Mouse (Mus musculus): ENCODE results near the gene D630039A03Rik. TPM values are rescaled to one million over a fixed set of nuclear protein-coding genes. Genes with fewer than 3 reads are reported as not detected.

The D630039A03Rik gene
- polyA plus RNA-seq, 1 experiment from 2014 or later = not detected

GRCm38 (mm10) chr4:57886888-57887230 is 29.2 kb downstream of the D630039A03Rik start:
- 92% methylated on average over 3 of the region's 3 CpGs for WGBS (ENCODE audit: missing documents)

GRCm38 (mm10) chr4:57886066-57886887 is 29.8 kb downstream of the D630039A03Rik start:
- Histone ChIP-seq H3K36me3 (ENCODE audit: inconsistent target) (no peaks in the 10 kb centered on the region), H3K27ac (no peak overlapping the region), H3K4me3 (ENCODE audit: inconsistent target) (no peak overlapping the region), H3K79me2 (ENCODE audit: inconsistent target) (no peaks in the 10 kb centered on the region)
- WGBS (ENCODE audit: missing documents) = 15% methylated on average over 11 of the region's 11 CpGs

More at GRCm38 (mm10) chr4:57886888-57887230, 29.2 kb downstream of the D630039A03Rik start:
- Histone ChIP-seq H3K79me2 (ENCODE audit: inconsistent target) (no peaks in the 10 kb centered on the region), H3K4me3 (ENCODE audit: inconsistent target) (no peak overlapping the region), H3K27ac (no peak overlapping the region), H3K36me3 (ENCODE audit: inconsistent target) (no peaks in the 10 kb centered on the region)

GRCm38 (mm10) chr4:57885186-57885585 is 30.9 kb downstream of the D630039A03Rik start:
- H3K4me3 ChIP-seq (ENCODE audit: inconsistent target) = no peak overlapping the region
- no peaks in the 10 kb centered on the region for H3K79me2 ChIP-seq (ENCODE audit: inconsistent target)
- WGBS (ENCODE audit: missing documents) = 59% methylated on average over 2 of the region's 2 CpGs
- no peak overlapping the region for H3K27ac ChIP-seq
- no peaks in the 10 kb centered on the region for H3K36me3 ChIP-seq (ENCODE audit: inconsistent target)

- H3K79me2 ChIP-seq (ENCODE audit: inconsistent target) = no peaks in the 10 kb centered on the region
- H3K4me3 ChIP-seq (ENCODE audit: inconsistent target) = no peak overlapping the region
- 42% methylated on average over 3 of the region's 3 CpGs for WGBS (ENCODE audit: missing documents)
- H3K27ac ChIP-seq = no peak overlapping the region
- H3K36me3 ChIP-seq (ENCODE audit: inconsistent target) = no peaks in the 10 kb centered on the region
Observed at GRCm38 (mm10) chr4:57884511-57884910, 31.6 kb downstream of the D630039A03Rik start.

- no peaks in the 10 kb centered on the region for H3K36me3 ChIP-seq (ENCODE audit: inconsistent target)
- no peak overlapping the region for H3K27ac ChIP-seq
- WGBS (ENCODE audit: missing documents) = 14% methylated on average over 7 of the region's 7 CpGs
- H3K79me2 ChIP-seq (ENCODE audit: inconsistent target) = no peaks in the 10 kb centered on the region
- H3K4me3 ChIP-seq (ENCODE audit: inconsistent target) = no peak overlapping the region
Observed at GRCm38 (mm10) chr4:57883520-57884421, 32.3 kb downstream of the D630039A03Rik start.

GRCm38 (mm10) chr4:57879804-57880357 is 36.2 kb downstream of the D630039A03Rik start:
- Histone ChIP-seq H3K79me2 (ENCODE audit: inconsistent target) (no peaks in the 10 kb centered on the region), H3K4me3 (ENCODE audit: inconsistent target) (no peak overlapping the region), H3K36me3 (ENCODE audit: inconsistent target) (no peaks in the 10 kb centered on the region), H3K27ac (no peak overlapping the region)
- WGBS (ENCODE audit: missing documents) = 14% methylated on average over 6 of the region's 6 CpGs

- no peak overlapping the region for H3K4me3 ChIP-seq (ENCODE audit: inconsistent target)
- no peak overlapping the region for H3K27ac ChIP-seq
- no peaks in the 10 kb centered on the region for H3K36me3 ChIP-seq (ENCODE audit: inconsistent target)
- H3K79me2 ChIP-seq (ENCODE audit: inconsistent target) = no peaks in the 10 kb centered on the region
- 100% methylated on average over 5 of the region's 5 CpGs for WGBS (ENCODE audit: missing documents)
Observed at GRCm38 (mm10) chr4:57879137-57879536, 37.0 kb downstream of the D630039A03Rik start.

GRCm38 (mm10) chr4:57867454-57867853 is 48.6 kb downstream of the D630039A03Rik start:
- Histone ChIP-seq H3K36me3 (ENCODE audit: inconsistent target) (no peaks in the 10 kb centered on the region), H3K4me3 (ENCODE audit: inconsistent target) (no peak overlapping the region), H3K79me2 (ENCODE audit: inconsistent target) (no peaks in the 10 kb centered on the region), H3K27ac (no peak overlapping the region)
- 8% methylated on average over 7 of the region's 10 CpGs for WGBS (ENCODE audit: missing documents)

GRCm38 (mm10) chr4:57866990-57867389 is 49.1 kb downstream of the D630039A03Rik start:
- 70% methylated on average over 9 of the region's 9 CpGs for WGBS (ENCODE audit: missing documents)
- Histone ChIP-seq H3K36me3 (ENCODE audit: inconsistent target) (no peaks in the 10 kb centered on the region), H3K27ac (no peak overlapping the region), H3K79me2 (ENCODE audit: inconsistent target) (no peaks in the 10 kb centered on the region), H3K4me3 (ENCODE audit: inconsistent target) (no peak overlapping the region)

GRCm38 (mm10) chr4:57866088-57866487 is 50.0 kb downstream of the D630039A03Rik start:
- Histone ChIP-seq H3K4me3 (ENCODE audit: inconsistent target) (no peak overlapping the region), H3K36me3 (ENCODE audit: inconsistent target) (no peaks in the 10 kb centered on the region), H3K79me2 (ENCODE audit: inconsistent target) (no peaks in the 10 kb centered on the region), H3K27ac (no peak overlapping the region)
- 0% methylated on average over 2 of the region's 2 CpGs for WGBS (ENCODE audit: missing documents)

GRCm38 (mm10) chr4:57862269-57862986 is 53.7 kb downstream of the D630039A03Rik start:
- H3K36me3 ChIP-seq (ENCODE audit: inconsistent target) = no peaks in the 10 kb centered on the region
- H3K79me2 ChIP-seq (ENCODE audit: inconsistent target) = no peaks in the 10 kb centered on the region
- no peak overlapping the region for H3K4me3 ChIP-seq (ENCODE audit: inconsistent target)
- no peak overlapping the region for H3K27ac ChIP-seq
- whole genome bisulfite sequencing (ENCODE audit: missing documents) = 48% methylated on average over 9 of the region's 9 CpGs

GRCm38 (mm10) chr4:57861856-57862255 is 54.2 kb downstream of the D630039A03Rik start:
- 9% methylated on average over 8 of the region's 8 CpGs for WGBS (ENCODE audit: missing documents)

GRCm38 (mm10) chr4:57861166-57861565 is 54.9 kb downstream of the D630039A03Rik start:
- WGBS (ENCODE audit: missing documents) = 65% methylated on average over 6 of the region's 6 CpGs
- Histone ChIP-seq H3K36me3 (ENCODE audit: inconsistent target) (no peaks in the 10 kb centered on the region), H3K27ac (no peak overlapping the region), H3K4me3 (ENCODE audit: inconsistent target) (no peak overlapping the region), H3K79me2 (ENCODE audit: inconsistent target) (no peaks in the 10 kb centered on the region)

More at GRCm38 (mm10) chr4:57861856-57862255, 54.2 kb downstream of the D630039A03Rik start:
- Histone ChIP-seq H3K79me2 (ENCODE audit: inconsistent target) (no peaks in the 10 kb centered on the region), H3K4me3 (ENCODE audit: inconsistent target) (no peak overlapping the region), H3K36me3 (ENCODE audit: inconsistent target) (no peaks in the 10 kb centered on the region), H3K27ac (no peak overlapping the region)

- H3K4me3 ChIP-seq (ENCODE audit: inconsistent target) = no peak overlapping the region
- no peak overlapping the region for H3K27ac ChIP-seq
- H3K36me3 ChIP-seq (ENCODE audit: inconsistent target) = no peaks in the 10 kb centered on the region
- WGBS (ENCODE audit: missing documents) = 37% methylated on average over 6 of the region's 6 CpGs
- H3K79me2 ChIP-seq (ENCODE audit: inconsistent target) = no peaks in the 10 kb centered on the region
Observed at GRCm38 (mm10) chr4:57860204-57860611, 55.9 kb downstream of the D630039A03Rik start.

All from macrophage (primary cell).